Mouse (Mus musculus) lung, postnatal 10 days (tissue): ENCODE measurements around the gene Ppm1b.

Experiments used
- DNase-seq: peaks from one replicate; pipeline ENCODE4 v3.0.0; 2021

Ppm1b gene

GRCm38 (mm10) chr17:85025151-85025550 is 68.6 kb downstream of the Ppm1b start:
- peak; percentile 17 for DNase-seq

- DNase-seq = no peak
Observed at GRCm38 (mm10) chr17:85026436-85026835, 69.9 kb downstream of the Ppm1b start.

GRCm38 (mm10) chr17:85027247-85027646 is 70.7 kb downstream of the Ppm1b start:
- DNase-seq = no peak

GRCm38 (mm10) chr17:85028093-85028739 is 71.7 kb downstream of the Ppm1b start, which contains the start of gene Slc3a1:
TSS of gene Slc3a1 (plus strand) at chr17:85028376.
- DNase-seq = no peak

GRCm38 (mm10) chr17:85028797-85029196 is 72.3 kb downstream of the Ppm1b start:
- DNase-seq = no peak

GRCm38 (mm10) chr17:85030651-85031050 is 74.1 kb downstream of the Ppm1b start:
- no peak for DNase-seq

GRCm38 (mm10) chr17:85033087-85033486 is 76.5 kb downstream of the Ppm1b start:
- DNase-seq = no peak

GRCm38 (mm10) chr17:85034068-85034467 is 77.5 kb downstream of the Ppm1b start:
- DNase-seq = no peak

- no peak for DNase-seq
Observed at GRCm38 (mm10) chr17:85037855-85038254, 81.3 kb downstream of the Ppm1b start.

- no peak for DNase-seq
Observed at GRCm38 (mm10) chr17:85038311-85038710, 81.8 kb downstream of the Ppm1b start.

GRCm38 (mm10) chr17:85038761-85039160 is 82.2 kb downstream of the Ppm1b start:
- no peak for DNase-seq

GRCm38 (mm10) chr17:85040913-85041312 is 84.4 kb downstream of the Ppm1b start:
- DNase-seq = no peak

- no peak for DNase-seq
Observed at GRCm38 (mm10) chr17:85042419-85042818, 85.9 kb downstream of the Ppm1b start.

- no peak for DNase-seq
Observed at GRCm38 (mm10) chr17:85043404-85043816, 86.9 kb downstream of the Ppm1b start.

GRCm38 (mm10) chr17:85044466-85044865 is 87.9 kb downstream of the Ppm1b start:
- DNase-seq = no peak

GRCm38 (mm10) chr17:85045160-85045559 is 88.6 kb downstream of the Ppm1b start:
- DNase-seq = no peak

- DNase-seq = no peak
Observed at GRCm38 (mm10) chr17:85048379-85048778, 91.8 kb downstream of the Ppm1b start.

- DNase-seq = no peak
Observed at GRCm38 (mm10) chr17:85058276-85058675, 101.7 kb downstream of the Ppm1b start.

GRCm38 (mm10) chr17:85059136-85059535 is 102.6 kb downstream of the Ppm1b start:
- DNase-seq = no peak

- DNase-seq = no peak
Observed at GRCm38 (mm10) chr17:85063560-85063959, 107.0 kb downstream of the Ppm1b start.

- no peak for DNase-seq
Observed at GRCm38 (mm10) chr17:85067331-85067730, 110.8 kb downstream of the Ppm1b start.

- no peak for DNase-seq
Observed at GRCm38 (mm10) chr17:85070658-85071057, 114.1 kb downstream of the Ppm1b start.

GRCm38 (mm10) chr17:85071088-85071775 is 114.7 kb downstream of the Ppm1b start:
- no peak for DNase-seq

- no peak for DNase-seq
Observed at GRCm38 (mm10) chr17:85072383-85072782, 115.8 kb downstream of the Ppm1b start.

GRCm38 (mm10) chr17:85073214-85073613 is 116.7 kb downstream of the Ppm1b start:
- DNase-seq = no peak
